ENCODE assay signal across 10 mouse cellular contexts in genomic region chr7:66027747-66028146, GRCm38 (mm10). TPM values are rescaled to one million over a fixed set of nuclear protein-coding genes. Genes with fewer than 3 reads are reported as not detected.
A peak's percentile ranks its signal among the peaks of the same experiment; 100 is the strongest.
DNase-seq lines count a peak whose midpoint lies in the region; ATAC-seq and TF ChIP-seq lines count a peak whose summit lies in the region.
"Had no signal": no experiment of that assay in that cellular context is flagged by ENCODE, and none has a peak within 500 bp of the region (broad histone marks: within the 10 kb centered on the region; RNA-seq: fewer than 3 reads in every experiment).

No protein-coding gene starts in this region.

- no peaks in the 10 kb centered on the region for H3K79me2 ChIP-seq in MEL (ENCODE audit: control insufficient read depth, insufficient read depth, low read length, poor library complexity)

- no peak overlapping the region for H3K27ac ChIP-seq in heart, postnatal 0 days (ENCODE audit: low read depth)
- no peak overlapping the region for H3K27ac ChIP-seq in liver, embryonic 14.5 days
- H3K27ac ChIP-seq in MEL (ENCODE audit: control insufficient read depth, low read depth, low read length), result no peak overlapping the region

- no peak overlapping the region for H3K9ac ChIP-seq in heart, postnatal 0 days (replicated peaks; ENCODE audit: low read depth, low read length)
- H3K9ac ChIP-seq in liver, embryonic 14.5 days (replicated peaks), result no peak overlapping the region
- H3K9ac ChIP-seq in MEL (ENCODE audit: control insufficient read depth, low read depth, low read length, poor library complexity, severe bottlenecking), result no peak overlapping the region

- no peak for TF ChIP-seq EP300 in heart, postnatal 0 days (IDR thresholded peaks at IDR 0.05; ENCODE audit: low read depth)
- TF ChIP-seq EP300 in liver, embryonic 14.5 days (IDR thresholded peaks at IDR 0.05; ENCODE audit: low read depth), result no peak
- no peak for TF ChIP-seq EP300 in MEL (IDR thresholded peaks at IDR 0.05; ENCODE audit: low read depth in 1 of 2, low read length in 2 of 2)

- peak; percentile 24 for TF ChIP-seq RAD21 in MEL (IDR thresholded peaks at IDR 0.05; ENCODE audit: low read depth, low read length)

- H3K4me2 ChIP-seq in heart, postnatal 0 days (ENCODE audit: low read depth, low read length), result no peak overlapping the region
- H3K4me2 ChIP-seq in liver, embryonic 14.5 days (ENCODE audit: low read depth), result no peak overlapping the region

- no peak for ATAC-seq in heart, postnatal 0 days (ENCODE audit: insufficient read depth, low read depth)
- no peak for ATAC-seq in liver, embryonic 14.5 days (ENCODE audit: insufficient read depth)

- TF ChIP-seq POLR2A in MEL (IDR thresholded peaks at IDR 0.05; ENCODE audit: control insufficient read depth in 1 of 2, insufficient read depth in 1 of 2, low read depth in 1 of 2, low read length in 2 of 2, poor library complexity in 1 of 2), result no peak

- no peaks in the 10 kb centered on the region for H3K4me1 ChIP-seq in heart, postnatal 0 days (ENCODE audit: control insufficient read depth, insufficient read depth)
- H3K4me1 ChIP-seq in liver, embryonic 14.5 days (replicated peaks; ENCODE audit: control insufficient read depth in 2 of 2, insufficient read depth in 2 of 2, low read length in 1 of 2), result no peaks in the 10 kb centered on the region
- H3K4me1 ChIP-seq in MEL (ENCODE audit: control insufficient read depth in 1 of 2, insufficient read depth in 2 of 2, low read length in 2 of 2), result no peaks in the 10 kb centered on the region

- no peak overlapping the region for H3K4me3 ChIP-seq in heart, postnatal 0 days (ENCODE audit: low read depth, low read length)
- H3K4me3 ChIP-seq in liver, embryonic 14.5 days (ENCODE audit: insufficient read depth in 1 of 2, low read depth in 2 of 2, low read length in 2 of 2), result no peak overlapping the region
- no peak overlapping the region for H3K4me3 ChIP-seq in MEL (ENCODE audit: control insufficient read depth in 1 of 2, insufficient read depth in 1 of 2, low read depth in 2 of 2, low read length in 2 of 2)

- WGBS in heart, postnatal 0 days, result 73% methylated on average over 2 of the region's 2 CpGs
- WGBS in liver, embryonic 14.5 days (ENCODE audit: insufficient replicate concordance), result 64% methylated on average over 2 of the region's 2 CpGs

- peak; percentile 66 for TF ChIP-seq CTCF in heart, postnatal 0 days (IDR thresholded peaks at IDR 0.05; ENCODE audit: low read depth)
- peak; percentile 49 for TF ChIP-seq CTCF in liver, embryonic 14.5 days (IDR thresholded peaks at IDR 0.05; ENCODE audit: low read depth)
- TF ChIP-seq CTCF in MEL (IDR thresholded peaks at IDR 0.05 in 2 of 3, conservative IDR thresholded peaks at IDR 0.05 in 1 of 3; ENCODE audit: control insufficient read depth in 1 of 3, insufficient read depth in 1 of 3, low read depth in 2 of 3, low read length in 3 of 3, poor library complexity in 1 of 3, severe bottlenecking in 1 of 3), result peak in 2 of 3 experiments; percentile 36 to 45; a peak in 4 of 6 replicates

- no peaks in the 10 kb centered on the region for H3K36me3 ChIP-seq in heart, postnatal 0 days (replicated peaks; ENCODE audit: control insufficient read depth, insufficient read depth, low read length)
- no peaks in the 10 kb centered on the region for H3K36me3 ChIP-seq in liver, embryonic 14.5 days (replicated peaks; ENCODE audit: control insufficient read depth, insufficient read depth, low read depth)
- no peaks in the 10 kb centered on the region for H3K36me3 ChIP-seq in MEL (ENCODE audit: control insufficient read depth in 1 of 2, insufficient read depth in 2 of 2, low read length in 2 of 2)

- DNase-seq in heart, postnatal 0 days (ENCODE audit: low spot score), result peak; percentile 8
- DNase-seq in heart, adult 11 months, result no peak
- DNase-seq in liver, embryonic 14.5 days (ENCODE audit: low read depth in 3 of 3, low spot score in 3 of 3), result no peak
- no peak for DNase-seq in liver
- peak; percentile 12 for DNase-seq in MEL (ENCODE audit: low read depth, low spot score)
- DNase-seq in frontal cortex, postnatal 36 days (ENCODE audit: low spot score in 2 of 2), result peak; percentile 26 to 30
- DNase-seq in thymus, postnatal 14 days, result no peak
- DNase-seq in gastrocnemius, postnatal 25 days, result no peak

- no peaks in the 10 kb centered on the region for H3K9me3 ChIP-seq in heart, postnatal 0 days (replicated peaks; ENCODE audit: control insufficient read depth, low read length)
- H3K9me3 ChIP-seq in liver, embryonic 14.5 days (ENCODE audit: control insufficient read depth, low read length), result no peaks in the 10 kb centered on the region
- no peaks in the 10 kb centered on the region for H3K9me3 ChIP-seq in MEL (replicated peaks; ENCODE audit: insufficient read depth, low read length)

- H3K27me3 ChIP-seq in heart, postnatal 0 days (ENCODE audit: control insufficient read depth, insufficient read depth, low read length), result no peaks in the 10 kb centered on the region
- no peaks in the 10 kb centered on the region for H3K27me3 ChIP-seq in liver, embryonic 14.5 days (ENCODE audit: control insufficient read depth, insufficient read depth, low read length)
- H3K27me3 ChIP-seq in MEL (ENCODE audit: control insufficient read depth in 1 of 2, insufficient read depth in 2 of 2, low read length in 2 of 2), result no peaks in the 10 kb centered on the region

TF ChIP-seq in MEL, 35 proteins besides CTCF, POLR2A, EP300 and RAD21:
- TF ChIP-seq POLR2AphosphoS5 (IDR thresholded peaks at IDR 0.05; ENCODE audit: borderline replicate concordance, low read depth, low read length) (no peak), SMC3 (IDR thresholded peaks at IDR 0.05; ENCODE audit: low read depth, low read length) (peak; percentile 61), ELF1 (IDR thresholded peaks at IDR 0.05; ENCODE audit: low read depth, low read length) (no peak), ZKSCAN1 (IDR thresholded peaks at IDR 0.05; ENCODE audit: low read depth, low read length) (no peak), MAX (IDR thresholded peaks at IDR 0.05; ENCODE audit: low read length) (no peak), MAFK (IDR thresholded peaks at IDR 0.05; ENCODE audit: borderline replicate concordance, low read depth, low read length) (no peak), ZNF384 (IDR thresholded peaks at IDR 0.05; ENCODE audit: low read depth, low read length) (no peak), USF1 (IDR thresholded peaks at IDR 0.05; ENCODE audit: low read depth, low read length) (no peak)

RNA-seq across cellular contexts. Expression of gene Gm45213, which starts 15.7 kb away (rescaled TPM):
- total RNA-seq in heart, postnatal 0 days (2014; rRNA removed; ENCODE audit: low replicate concordance), result not detected in 2 replicates
- not detected in 2 replicates for polyA plus RNA-seq in heart, postnatal 0 days (2015; fragmentation: Nextera tagmentation; extraction: Ambion mirVana)
- polyA plus RNA-seq in liver, embryonic 14.5 days (2012; rRNA removed), result not detected in 2 replicates
- not detected in 2 replicates for polyA plus RNA-seq in liver, embryonic 14.5 days (2014; fragmentation: Nextera tagmentation; extraction: Ambion mirVana)
- not detected in 2 replicates for total RNA-seq in MEL (2012; rRNA removed)
- polyA plus RNA-seq in MEL (2012; ENCODE audit: insufficient read depth in 1 of 2, insufficient read length in 2 of 2, low read depth in 1 of 2, low replicate concordance in 2 of 2, missing spikeins in 1 of 2), result not detected
- not detected for total RNA-seq in gastrocnemius, postnatal 25 days (2021)
- polyA plus RNA-seq: frontal cortex, adult 2 months; limb, embryonic 11.5 days had no signal

RNA-seq across cellular contexts. Expression of gene Snrpa1, which starts 31.1 kb away (rescaled TPM):
- total RNA-seq in heart, postnatal 0 days (2014; rRNA removed; ENCODE audit: low replicate concordance), result 18.0 and 30.8 TPM in 2 replicates
- polyA plus RNA-seq in heart, postnatal 0 days (2015; fragmentation: Nextera tagmentation; extraction: Ambion mirVana), result 58.9 and 62.1 TPM in 2 replicates
- polyA plus RNA-seq in liver, embryonic 14.5 days (2012; rRNA removed), result 23.5 and 43.9 TPM in 2 replicates
- polyA plus RNA-seq in liver, embryonic 14.5 days (2014; fragmentation: Nextera tagmentation; extraction: Ambion mirVana), result 88.4 and 94.2 TPM in 2 replicates
- 188 and 227 TPM in 2 replicates for total RNA-seq in MEL (2012; rRNA removed)
- polyA plus RNA-seq in MEL (2012; ENCODE audit: insufficient read depth in 1 of 2, insufficient read length in 2 of 2, low read depth in 1 of 2, low replicate concordance in 2 of 2, missing spikeins in 1 of 2), result 100 to 1,000 TPM; 260 to 318 TPM
- 10 to 100 TPM; 17.6 to 19.0 TPM for total RNA-seq in gastrocnemius, postnatal 25 days (2021)

RNA-seq across cellular contexts. Expression of gene Selenos, which starts 51.7 kb away (rescaled TPM):
- total RNA-seq in heart, postnatal 0 days (2014; rRNA removed; ENCODE audit: low replicate concordance), result 30.7 and 41.3 TPM in 2 replicates
- 66.3 and 70.5 TPM in 2 replicates for polyA plus RNA-seq in heart, postnatal 0 days (2015; fragmentation: Nextera tagmentation; extraction: Ambion mirVana)
- polyA plus RNA-seq in liver, embryonic 14.5 days (2012; rRNA removed), result 23.6 and 39.8 TPM in 2 replicates
- polyA plus RNA-seq in liver, embryonic 14.5 days (2014; fragmentation: Nextera tagmentation; extraction: Ambion mirVana), result 56.4 and 62.7 TPM in 2 replicates
- 91.8 and 103 TPM in 2 replicates for total RNA-seq in MEL (2012; rRNA removed)
- polyA plus RNA-seq in MEL (2012; ENCODE audit: insufficient read depth in 1 of 2, insufficient read length in 2 of 2, low read depth in 1 of 2, low replicate concordance in 2 of 2, missing spikeins in 1 of 2), result 10 to 100 TPM in 1 of 2 experiments, not detected in 1; 79.9 TPM
- 10 to 100 TPM; 25.6 to 27.3 TPM for total RNA-seq in gastrocnemius, postnatal 25 days (2021)

Comparison
In these comparisons a context has a peak if more than half of its experiments do, and no peak if none do; other contexts are left out.
1. DNase-seq: peak in heart, postnatal 0 days (single experiment), MEL (single experiment) and frontal cortex, postnatal 36 days (2 of 2); none in heart, adult 11 months (single experiment), liver, embryonic 14.5 days (0 of 3), liver (single experiment), thymus, postnatal 14 days (single experiment) and gastrocnemius, postnatal 25 days (single experiment).
2. Peak in every context shown above with its lines, with median percentiles within 50 percentile points of each other: CTCF ChIP-seq.